10 mouse cellular contexts compared by ENCODE assay signal in genomic region chr5:119214937-119215336, GRCm38 (mm10).
DNase-seq lines count a peak whose midpoint lies in the region; ATAC-seq and TF ChIP-seq lines count a peak whose summit lies in the region.
"Had no signal": no experiment of that assay in that cellular context is flagged by ENCODE, and none has a peak within 500 bp of the region (broad histone marks: within the 10 kb centered on the region; RNA-seq: fewer than 3 reads in every experiment).

No protein-coding gene starts in this region.

- H3K4me2 ChIP-seq in heart, embryonic 11.5 days, result no peak overlapping the region
- no peak overlapping the region for H3K4me2 ChIP-seq in lung, embryonic 14.5 days
- H3K4me2 ChIP-seq: hindbrain, embryonic 12.5 days had no signal

- 85% methylated on average over 9 of the region's 9 CpGs for WGBS in heart, embryonic 11.5 days (ENCODE audit: insufficient replicate concordance)
- WGBS in lung, embryonic 14.5 days, result 84% methylated on average over 9 of the region's 9 CpGs

- TF ChIP-seq CTCF in lung, embryonic 14.5 days (IDR thresholded peaks at IDR 0.05; ENCODE audit: low read depth), result peak; percentile 67

- ATAC-seq in heart, embryonic 11.5 days (replicated peaks; ENCODE audit: insufficient number of reproducible peaks, low FRiP score, low TSS enrichment), result no peak
- no peak for ATAC-seq in lung, embryonic 14.5 days (ENCODE audit: insufficient read depth)
- ATAC-seq in erythroblast, adult 5-6 weeks (replicated peaks; ENCODE audit: low FRiP score, poor library complexity, severe bottlenecking), result no peak

- no peaks in the 10 kb centered on the region for H3K4me1 ChIP-seq in heart, embryonic 11.5 days (ENCODE audit: control insufficient read depth, insufficient read depth, low read length)
- H3K4me1 ChIP-seq in lung, embryonic 14.5 days (ENCODE audit: insufficient read depth), result peaks cover 6% of the 10 kb centered on the region; the same call in 1 of the 2 replicates

- H3K27me3 ChIP-seq in heart, embryonic 11.5 days (ENCODE audit: control insufficient read depth, insufficient read depth, low read length), result peaks cover 6% of the 10 kb centered on the region; the same call in 1 of the 2 replicates
- H3K27me3 ChIP-seq in lung, embryonic 14.5 days (ENCODE audit: insufficient read depth, low read length), result no peaks in the 10 kb centered on the region

- H3K36me3 ChIP-seq in heart, embryonic 11.5 days (ENCODE audit: control insufficient read depth, insufficient read depth, low read length), result no peaks in the 10 kb centered on the region
- no peaks in the 10 kb centered on the region for H3K36me3 ChIP-seq in lung, embryonic 14.5 days (ENCODE audit: insufficient read depth)
- H3K36me3 ChIP-seq: hindbrain, embryonic 12.5 days had no signal

- no peak overlapping the region for H3K4me3 ChIP-seq in heart, embryonic 11.5 days (ENCODE audit: low read depth, low read length)
- no peak overlapping the region for H3K4me3 ChIP-seq in lung, embryonic 14.5 days (ENCODE audit: low read depth, low read length)
- H3K4me3 ChIP-seq: hindbrain, embryonic 12.5 days had no signal

- DNase-seq in heart, postnatal 4 days, result peak; percentile 19
- DNase-seq in lung, embryonic 14.5 days, result peak; percentile 21
- no peak for DNase-seq in lung, postnatal 25 days (ENCODE audit: low spot score)
- DNase-seq in ES-CJ7 (ENCODE audit: low read depth, low spot score), result peak; percentile 78
- peak; percentile 1 for DNase-seq in c-Kit-positive CD71-positive TER-119-negative erythroid progenitor cells, embryonic 14.5 days (ENCODE audit: low read depth)
- no peak for DNase-seq in B cell, adult 2 months
- DNase-seq: heart, adult 11 months had no signal

- no peak overlapping the region for H3K27ac ChIP-seq in heart, embryonic 11.5 days (ENCODE audit: low read depth, low read length)
- no peak overlapping the region for H3K27ac ChIP-seq in lung, embryonic 14.5 days (ENCODE audit: low read depth)
- H3K27ac ChIP-seq: hindbrain, embryonic 12.5 days had no signal

- H3K9ac ChIP-seq in heart, embryonic 11.5 days (ENCODE audit: low read depth, low read length), result no peak overlapping the region
- H3K9ac ChIP-seq in lung, embryonic 14.5 days, result no peak overlapping the region
- H3K9ac ChIP-seq: hindbrain, embryonic 12.5 days had no signal

- no peaks in the 10 kb centered on the region; the same call in 1 of the 2 replicates for H3K9me3 ChIP-seq in heart, embryonic 11.5 days (replicated peaks; ENCODE audit: control insufficient read depth, low read length)
- no peaks in the 10 kb centered on the region; the same call in 1 of the 2 replicates for H3K9me3 ChIP-seq in lung, embryonic 14.5 days (ENCODE audit: low read depth, low read length)

Comparison
In these comparisons a context has a peak if more than half of its experiments do, and no peak if none do; other contexts are left out.
1. DNase-seq: peak in heart, postnatal 4 days (single experiment), lung, embryonic 14.5 days (single experiment), ES-CJ7 (single experiment) and c-Kit-positive CD71-positive TER-119-negative erythroid progenitor cells, embryonic 14.5 days (single experiment); none in lung, postnatal 25 days (single experiment) and B cell, adult 2 months (0 of 2).